Mouse (Mus musculus) myocyte (in vitro differentiated cells): ENCODE data around the gene Alk.

Experiments used
- CEBPB ChIP-seq: IDR thresholded peaks from 2 replicates; pipeline ENCODE4 v1.6.1; 2011; ENCODE audit warnings: mild to moderate bottlenecking, moderate library complexity; ENCODE audit not compliant: poor library complexity, insufficient read depth, severe bottlenecking
- E2F4 ChIP-seq: IDR thresholded peaks from one replicate; pipeline ENCODE4 v1.6.1; 2011; ENCODE audit warnings: mild to moderate bottlenecking, control low read depth, moderate library complexity; ENCODE audit not compliant: insufficient read depth
- MAX ChIP-seq: IDR thresholded peaks from one replicate; pipeline ENCODE4 v1.6.1; 2011; ENCODE audit warnings: low read depth, mild to moderate bottlenecking, control low read depth
- MYOD1 ChIP-seq, 3 experiments: IDR thresholded peaks; one replicate each; pipeline ENCODE4 v1.6.1; 2011; ENCODE audit warnings: control low read depth in 2 of 3, low read depth in 2 of 3, mild to moderate bottlenecking in 2 of 3, moderate library complexity in 1 of 3; ENCODE audit not compliant: insufficient read length in 2 of 3, control insufficient read depth in 1 of 3
- MYOG ChIP-seq, 3 experiments: IDR thresholded peaks; one replicate each; pipeline ENCODE4 v1.6.1; 2011; ENCODE audit warnings: control low read depth in 2 of 3, low read depth in 2 of 3, mild to moderate bottlenecking in 2 of 3; ENCODE audit not compliant: insufficient read length in 2 of 3, control insufficient read depth in 1 of 3, insufficient read depth in 1 of 3
- POLR2A ChIP-seq: IDR thresholded peaks from one replicate; pipeline ENCODE4 v1.6.1; 2011; ENCODE audit warnings: low read depth, mild to moderate bottlenecking, control low read depth, moderate library complexity; ENCODE audit not compliant: insufficient read length
- POLR2AphosphoS2 ChIP-seq: IDR thresholded peaks from one replicate; pipeline ENCODE4 v1.6.1; 2011; ENCODE audit warnings: low read depth, control low read depth; ENCODE audit not compliant: insufficient read length
- REST ChIP-seq: IDR thresholded peaks from one replicate; pipeline ENCODE4 v1.6.1; 2011; ENCODE audit warnings: mild to moderate bottlenecking, control low read depth, moderate library complexity; ENCODE audit not compliant: insufficient read depth, insufficient read length
- SRF ChIP-seq: IDR thresholded peaks from one replicate; pipeline ENCODE4 v1.6.1; 2011; ENCODE audit warnings: low read depth; ENCODE audit not compliant: control insufficient read depth, insufficient read length
- TCF12 ChIP-seq: IDR thresholded peaks from one replicate; pipeline ENCODE4 v1.6.1; 2011; ENCODE audit warnings: mild to moderate bottlenecking, control low read depth; ENCODE audit not compliant: poor library complexity, insufficient read depth, severe bottlenecking
- USF1 ChIP-seq: IDR thresholded peaks from one replicate; pipeline ENCODE4 v1.6.1; 2011; ENCODE audit warnings: low read depth, mild to moderate bottlenecking, control low read depth, moderate library complexity

DNA sequence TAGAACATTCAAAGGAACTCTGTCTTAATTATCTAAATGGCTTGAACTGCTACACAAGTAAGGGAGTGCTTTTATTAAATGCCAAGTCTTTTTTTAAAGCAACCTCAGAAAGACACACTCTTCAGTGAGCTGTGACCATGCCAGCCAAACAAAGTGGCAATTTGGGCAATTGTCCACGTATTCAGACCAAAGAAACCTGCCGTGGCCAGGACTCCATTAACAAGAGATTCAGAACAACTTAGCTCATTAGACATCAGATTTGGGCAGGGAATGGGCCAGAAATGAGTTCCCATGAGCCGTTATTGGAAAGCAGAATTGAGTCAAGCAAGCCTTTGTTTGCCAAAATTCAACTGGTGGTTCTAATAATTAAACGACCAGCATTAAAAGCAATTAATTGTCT lies 118.8 kb downstream of the Alk start:
- no peak for TF ChIP-seq POLR2A
- TF ChIP-seq E2F4, result no peak
- TF ChIP-seq POLR2AphosphoS2, result no peak
- TF ChIP-seq SRF, result no peak
- TF ChIP-seq USF1, result no peak
- TF ChIP-seq TCF12, result no peak
- TF ChIP-seq MYOD1 (IDR thresholded peaks at IDR 0.05; ENCODE audit: control insufficient read depth in 1 of 3, insufficient read length in 2 of 3, low read depth in 2 of 3), result no peak
- TF ChIP-seq REST, result no peak
- TF ChIP-seq CEBPB, result no peak
- no peak for TF ChIP-seq MAX
- TF ChIP-seq MYOG (IDR thresholded peaks at IDR 0.05; ENCODE audit: control insufficient read depth in 1 of 3, insufficient read depth in 1 of 3, insufficient read length in 2 of 3, low read depth in 2 of 3), result no peak
